Mouse (Mus musculus) small intestine, adult 2 months (tissue): ENCODE results near the gene Sgms1. TPM values are rescaled to one million over a fixed set of nuclear protein-coding genes. Genes with fewer than 3 reads are reported as not detected.

ENCODE experiments used
- H3K27ac ChIP-seq: fragments of 200-500 bp; 2 replicates; pipeline ENCODE4 v1.5.1; 2012; ENCODE audit warnings: low read depth, low read length, control low read depth, inconsistent platforms; ENCODE audit not compliant: insufficient read depth
- H3K27me3 ChIP-seq: fragments of 200-500 bp; 2 replicates; pipeline ENCODE4 v1.6.1; 2012; ENCODE audit warnings: mild to moderate bottlenecking, moderate library complexity, low read length, inconsistent platforms; ENCODE audit not compliant: control insufficient read depth, insufficient read depth
- H3K36me3 ChIP-seq: fragments of 200-500 bp; 2 replicates; pipeline ENCODE4 v1.6.1; 2012; ENCODE audit warnings: mild to moderate bottlenecking, low read length, control low read depth, inconsistent platforms; ENCODE audit not compliant: control insufficient read depth, insufficient read depth
- H3K4me1 ChIP-seq: fragments of 200-500 bp; 2 replicates; pipeline ENCODE4 v1.6.1; 2012; ENCODE audit warnings: low read length, inconsistent platforms, mixed read lengths; ENCODE audit not compliant: control insufficient read depth, insufficient read depth, insufficient read length
- H3K4me3 ChIP-seq: fragments of 200-500 bp; 2 replicates; pipeline ENCODE4 v1.5.1; 2012; ENCODE audit warnings: low read depth, mild to moderate bottlenecking, control low read depth, inconsistent platforms, low read length, moderate library complexity
- CTCF ChIP-seq: fragments of 200-500 bp; IDR thresholded peaks from 2 replicates; pipeline ENCODE4 v1.5.1; 2012; ENCODE audit warnings: low read depth, mild to moderate bottlenecking, control low read depth, inconsistent platforms, low read length, moderate library complexity, mixed read lengths; ENCODE audit not compliant: insufficient replicate concordance, insufficient read length; ENCODE audit errors: extremely low read depth
- POLR2A ChIP-seq: fragments of 200-500 bp; IDR thresholded peaks from 2 replicates; pipeline ENCODE4 v1.6.1; 2012; ENCODE audit warnings: low read depth, mild to moderate bottlenecking, control low read depth, inconsistent platforms, low read length, moderate library complexity
- WGBS: fragments of 180-500 bp; shearing (Covaris S2); methylation state at CpG from one replicate; pipeline ENCODE4 v1.1.7; 2018; 5-methylcytosine and 5-hydroxymethylcytosine counted together
- polyA plus RNA-seq: library from polyadenylated mRNA; depleted of rRNA; stranded (reverse); fragments of >200 nt; gene quantifications from 2 replicates; pipeline ENCODE4 v1.2.3, GENCODE M21; 2012

Sgms1 gene
- polyA plus RNA-seq, 1 experiment, result 7.5 TPM

DNA sequence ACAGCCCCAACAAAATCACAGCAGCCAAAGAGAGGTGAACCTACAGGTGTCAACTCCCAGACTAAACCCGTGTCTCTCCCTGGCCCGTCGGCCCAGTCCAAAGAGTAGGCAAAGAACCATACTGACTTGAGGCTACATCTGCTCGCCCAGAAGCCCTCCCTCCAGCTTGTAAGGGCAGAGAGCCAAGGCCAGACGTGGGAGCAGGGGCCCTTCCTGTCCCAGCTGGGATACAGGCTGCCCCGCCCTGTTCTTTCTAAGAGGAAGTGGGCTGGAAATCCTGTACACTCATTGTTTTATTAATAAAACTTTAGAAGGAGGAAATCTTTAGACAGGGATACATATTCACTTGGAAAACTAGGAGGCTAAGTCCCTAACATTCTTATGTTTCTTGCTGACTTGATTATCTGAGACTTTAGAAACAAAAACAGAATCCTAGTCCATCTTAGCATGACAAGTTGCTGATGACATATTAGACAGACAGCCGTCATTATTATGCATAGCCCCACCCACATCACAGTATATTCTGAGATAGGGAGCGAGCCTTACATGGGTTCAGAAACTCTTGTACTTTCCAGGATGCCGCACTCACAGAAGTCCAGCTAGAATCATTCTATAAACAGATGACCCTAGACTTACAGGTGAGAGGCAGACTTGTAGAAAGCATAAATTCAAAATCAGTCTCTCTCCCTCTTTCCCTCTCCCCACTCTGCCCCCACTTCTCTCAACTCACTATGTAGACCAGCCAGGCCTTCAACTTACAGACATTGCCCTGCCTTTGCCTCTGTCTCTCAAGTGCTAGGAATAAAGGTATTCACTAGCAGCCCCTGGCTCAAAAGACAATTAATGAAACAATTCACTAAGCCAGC is 85.3 kb downstream of the Sgms1 start:
- Histone ChIP-seq H3K27me3 (no peaks in the 10 kb centered on the region), H3K36me3 (peaks cover 2% of the 10 kb centered on the region; the same call in 1 of the 2 replicates), H3K27ac (peak overlapping the region; percentile 97), H3K4me3 (no peak overlapping the region), H3K4me1 (peaks cover 20% of the 10 kb centered on the region)
- TF ChIP-seq POLR2A, result no peak
- WGBS, result 14% methylated on average over 9 of the region's 9 CpGs

DNA sequence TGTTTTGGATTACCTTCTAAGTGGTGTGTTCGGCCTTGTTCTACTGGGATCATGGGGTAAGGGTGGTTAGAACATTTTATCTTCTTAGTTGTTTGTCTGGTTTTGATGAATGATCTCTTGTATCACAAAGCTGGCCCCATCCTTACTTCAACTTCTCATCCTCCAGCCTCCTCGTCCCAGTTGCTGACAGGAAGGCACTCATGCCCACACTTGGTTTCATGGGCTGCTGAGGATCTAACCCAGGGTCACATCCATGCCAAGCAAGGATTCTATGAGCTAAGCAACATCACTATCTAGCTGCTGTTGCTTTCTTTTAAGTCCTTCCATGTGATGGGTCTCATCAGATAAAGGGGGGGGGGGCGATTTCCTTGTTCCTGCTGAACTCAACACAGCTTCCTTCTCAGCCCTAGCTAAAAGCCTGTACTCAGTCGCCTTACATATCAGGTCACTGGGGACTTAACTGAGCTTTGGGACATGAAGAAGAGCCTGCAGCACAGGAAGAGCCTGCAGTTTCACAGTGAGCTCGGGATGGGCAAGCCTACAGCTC is 86.6 kb downstream of the Sgms1 start:
- H3K27me3 ChIP-seq, result no peaks in the 10 kb centered on the region
- TF ChIP-seq CTCF, result no peak
- no peak for TF ChIP-seq POLR2A
- peaks cover 20% of the 10 kb centered on the region for H3K4me1 ChIP-seq
- no peak overlapping the region for H3K4me3 ChIP-seq
- peaks cover 2% of the 10 kb centered on the region; the same call in 1 of the 2 replicates for H3K36me3 ChIP-seq
- WGBS, result 69% methylated on average over 5 of the region's 5 CpGs
- no peak overlapping the region for H3K27ac ChIP-seq

DNA sequence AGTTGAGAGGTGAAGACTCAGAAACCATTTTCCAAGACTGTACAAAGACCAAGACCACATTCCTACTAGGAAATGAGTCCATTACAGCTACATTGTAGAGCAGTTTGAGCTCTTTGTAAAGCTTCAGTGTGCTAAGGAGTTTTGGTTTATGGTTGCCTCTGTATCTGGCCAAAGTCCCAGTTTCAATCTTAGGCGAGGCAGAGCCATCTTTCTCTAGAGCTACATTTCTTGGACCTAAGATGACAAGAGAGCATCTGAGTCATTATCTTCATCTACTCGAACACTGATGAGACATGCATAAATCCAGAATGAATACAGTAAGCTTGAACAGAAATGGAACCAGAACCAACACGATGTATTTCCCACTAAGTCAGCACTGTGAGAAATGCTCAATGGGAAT is 87.9 kb downstream of the Sgms1 start:
- WGBS, result 47% methylated on average over 3 of the region's 3 CpGs
- Histone ChIP-seq H3K36me3 (peaks cover 2% of the 10 kb centered on the region; the same call in 1 of the 2 replicates), H3K4me3 (no peak overlapping the region), H3K27ac (peak overlapping the region; percentile 56), H3K27me3 (no peaks in the 10 kb centered on the region), H3K4me1 (peaks cover 23% of the 10 kb centered on the region)
- no peak for TF ChIP-seq CTCF
- TF ChIP-seq POLR2A, result no peak

DNA sequence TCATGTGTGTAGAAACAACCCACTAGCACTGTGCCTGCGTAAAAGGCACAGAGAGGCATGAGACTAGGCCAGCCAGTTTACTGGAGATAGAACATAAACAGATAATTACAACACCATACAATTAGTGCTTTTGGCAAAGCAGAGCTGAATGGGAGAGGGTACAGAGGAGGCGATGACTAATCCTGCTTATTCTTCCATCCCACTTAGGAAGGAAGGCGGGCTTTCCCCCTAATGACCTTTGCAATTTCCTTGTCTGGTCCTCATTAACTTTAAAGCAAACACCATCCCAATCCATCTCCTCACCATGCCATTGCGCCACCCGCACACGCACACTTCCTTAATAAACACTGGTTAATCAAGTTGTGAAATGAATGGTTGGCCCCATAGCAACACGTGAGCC is 91.3 kb downstream of the Sgms1 start:
- Histone ChIP-seq H3K27ac (no peak overlapping the region), H3K4me3 (no peak overlapping the region), H3K36me3 (peaks cover 2% of the 10 kb centered on the region; the same call in 1 of the 2 replicates), H3K27me3 (no peaks in the 10 kb centered on the region), H3K4me1 (peaks cover 21% of the 10 kb centered on the region; the same call in 1 of the 2 replicates)
- 35% methylated on average over 7 of the region's 7 CpGs for WGBS
- TF ChIP-seq CTCF, result no peak
- TF ChIP-seq POLR2A, result no peak

DNA sequence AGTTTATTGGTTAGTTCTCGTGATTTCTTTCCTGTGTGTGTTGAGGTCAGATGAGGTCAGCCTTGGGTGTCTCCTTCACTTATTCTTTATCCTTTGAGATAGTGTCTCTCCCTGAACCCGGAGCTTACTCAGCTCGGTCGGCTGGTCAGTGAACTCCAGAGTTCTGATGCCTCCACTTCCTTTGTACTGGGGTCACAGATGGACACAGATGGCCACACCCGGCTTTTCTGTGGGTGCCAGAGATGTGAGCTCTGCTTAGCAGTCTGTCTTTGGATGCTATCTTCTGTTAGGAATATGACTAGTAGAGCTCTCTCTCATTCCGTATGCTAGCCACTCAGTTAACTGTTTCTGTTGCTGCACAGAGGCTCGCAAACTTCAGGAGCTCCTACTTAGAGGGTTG is 92.7 kb downstream of the Sgms1 start:
- TF ChIP-seq POLR2A (no peak), CTCF (no peak)

DNA sequence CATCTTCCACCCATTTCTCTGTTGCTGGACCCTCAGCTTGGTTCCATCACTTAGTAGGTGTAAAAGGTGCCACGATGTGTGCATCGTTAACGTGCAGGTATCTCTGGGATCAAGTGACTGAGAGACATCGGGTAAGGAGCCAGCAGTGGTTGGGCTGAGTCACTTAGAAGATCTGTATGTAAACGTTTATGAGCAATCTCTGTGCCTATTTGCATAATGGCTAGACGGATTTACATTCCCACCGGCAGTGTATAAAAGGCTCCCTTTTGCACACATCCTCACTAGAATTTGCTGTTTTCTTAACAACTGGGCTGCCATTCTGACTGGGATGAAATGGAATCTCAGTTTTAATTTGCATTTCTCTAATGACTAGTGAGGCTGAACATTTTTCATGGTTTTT is 93.9 kb downstream of the Sgms1 start:
- WGBS, result 79% methylated on average over 7 of the region's 7 CpGs
- Histone ChIP-seq H3K36me3 (peaks cover 2% of the 10 kb centered on the region; the same call in 1 of the 2 replicates), H3K4me1 (peaks cover 24% of the 10 kb centered on the region), H3K4me3 (no peak overlapping the region), H3K27ac (no peak overlapping the region), H3K27me3 (no peaks in the 10 kb centered on the region)
- no peak for TF ChIP-seq CTCF
- TF ChIP-seq POLR2A, result no peak

More for the DNA sequence above, 92.7 kb downstream of the Sgms1 start:
- H3K4me1 ChIP-seq, result peaks cover 27% of the 10 kb centered on the region
- peaks cover 2% of the 10 kb centered on the region; the same call in 1 of the 2 replicates for H3K36me3 ChIP-seq
- no peak overlapping the region for H3K27ac ChIP-seq
- 64% methylated on average over 7 of the region's 7 CpGs for WGBS
- H3K27me3 ChIP-seq, result no peaks in the 10 kb centered on the region
- H3K4me3 ChIP-seq, result no peak overlapping the region
